Mouse (Mus musculus): ENCODE data around the gene Wdr83os.

- TF ChIP-seq POLR2A (IDR thresholded peaks at IDR 0.05; ENCODE audit: low read depth, low read length) (no peak), CTCF (IDR thresholded peaks at IDR 0.05; ENCODE audit: extremely low read depth, insufficient read length, insufficient replicate concordance, low read depth, low read length) (no peak)
Observed at GRCm38 (mm10) chr8:85073041-85073612, 7.4 kb upstream of the Wdr83os start.

All from small intestine, adult 2 months (tissue).